Mouse (Mus musculus) forebrain, embryonic 11.5 days (tissue): ENCODE data around the gene Il23a. TPM values are rescaled to one million over a fixed set of nuclear protein-coding genes. Genes with fewer than 3 reads are reported as not detected.
"Not testable (repeated sequence)": the region's sequence is repeated elsewhere in the genome, so short reads cannot be mapped to it uniquely, and the experiment has no call there.

Experiments used
- ATAC-seq: fragments of 200-750 bp; cut with Nextera tagmentation; replicated peaks from 2 replicates; pipeline ENCODE4 v1.8.0; 2017; ENCODE audit warnings: moderate TSS enrichment; ENCODE audit not compliant: low FRiP score
- DNase-seq: peaks from one replicate; pipeline ENCODE4 v3.0.0-alpha.2; 2017; ENCODE audit warnings: low spot score
- H3K27ac ChIP-seq: fragments of 300-500 bp; sonication (generic); 2 replicates; pipeline ENCODE4 v1.5.1; 2014; ENCODE audit warnings: low read depth, low read length
- H3K27me3 ChIP-seq: fragments of 300-500 bp; sonication (generic); 2 replicates; pipeline ENCODE4 v1.6.1; 2014; ENCODE audit warnings: mild to moderate bottlenecking, low read length, mixed read lengths; ENCODE audit not compliant: control insufficient read depth, insufficient read depth
- H3K36me3 ChIP-seq: fragments of 300-500 bp; sonication (generic); 2 replicates; pipeline ENCODE4 v1.6.1; 2014; ENCODE audit warnings: mild to moderate bottlenecking, low read length, moderate library complexity, mixed read lengths; ENCODE audit not compliant: control insufficient read depth, insufficient read depth
- H3K4me1 ChIP-seq: fragments of 300-500 bp; sonication (generic); replicated peaks from 2 replicates; pipeline ENCODE4 v1.6.1; 2014; ENCODE audit warnings: low read length, mixed read lengths; ENCODE audit not compliant: control insufficient read depth, insufficient read depth
- H3K4me2 ChIP-seq: fragments of 300-500 bp; sonication (generic); 2 replicates; pipeline ENCODE4 v1.6.1; 2014; ENCODE audit warnings: low read depth, mild to moderate bottlenecking, low read length, moderate library complexity, mixed read lengths; ENCODE audit not compliant: severe bottlenecking
- H3K4me3 ChIP-seq: fragments of 300-500 bp; sonication (generic); 2 replicates; pipeline ENCODE4 v1.5.1; 2014; ENCODE audit warnings: low read depth, low read length
- H3K9ac ChIP-seq: fragments of 300-500 bp; sonication (generic); 2 replicates; pipeline ENCODE4 v1.6.1; 2014; ENCODE audit warnings: low read length
- H3K9me3 ChIP-seq: fragments of 300-500 bp; sonication (generic); 2 replicates; pipeline ENCODE4 v1.6.1; 2016; ENCODE audit warnings: low read length, mixed read lengths; ENCODE audit not compliant: control insufficient read depth
- WGBS: fragments of 180-500 bp; shearing (Covaris S2); extraction: QIAGEN DNeasy Blood & Tissue Kit; methylation state at CpG from one replicate; pipeline ENCODE4 v1.1.7; 2014; 5-methylcytosine and 5-hydroxymethylcytosine counted together
- polyA plus RNA-seq: library from polyadenylated mRNA; unstranded; fragments of >200 nt; fragmentation: Nextera tagmentation; extraction: Ambion mirVana; gene quantifications from 2 replicates; pipeline ENCODE4 v1.2.1, GENCODE M21; 2014

Il23a gene
- polyA plus RNA-seq, 1 experiment from 2014 or later: not detected

DNA sequence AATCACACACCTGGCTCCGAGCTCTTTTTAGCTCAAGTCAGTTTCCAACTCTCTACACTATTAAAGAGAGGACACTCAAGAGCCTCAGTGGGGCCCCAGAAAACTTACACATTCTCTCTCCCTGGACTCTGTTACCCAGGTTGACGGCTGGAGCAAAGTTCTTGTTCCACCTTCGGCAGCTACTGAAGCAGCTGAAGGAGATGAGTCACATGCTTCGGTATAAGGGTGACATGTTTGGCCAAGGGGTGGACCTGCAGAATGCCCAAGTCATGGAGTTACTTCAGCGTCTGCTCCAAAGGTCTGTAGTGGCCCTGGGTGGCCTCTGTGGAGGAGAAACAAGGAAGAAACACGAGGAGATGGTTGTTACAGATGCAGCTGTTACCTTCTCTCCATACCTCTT is 17.6 kb downstream of the Il23a start:
- Histone ChIP-seq H3K27ac (no peak overlapping the region), H3K4me2 (no peak overlapping the region), H3K4me1 (no peaks in the 10 kb centered on the region), H3K4me3 (no peak overlapping the region), H3K9ac (no peak overlapping the region), H3K9me3 (no peaks in the 10 kb centered on the region), H3K36me3 (peaks cover 7% of the 10 kb centered on the region; the same call in 1 of the 2 replicates), H3K27me3 (no peaks in the 10 kb centered on the region)
- DNase-seq (no peak), ATAC-seq (no peak)
- WGBS: 87% methylated on average over 6 of the region's 6 CpGs

DNA sequence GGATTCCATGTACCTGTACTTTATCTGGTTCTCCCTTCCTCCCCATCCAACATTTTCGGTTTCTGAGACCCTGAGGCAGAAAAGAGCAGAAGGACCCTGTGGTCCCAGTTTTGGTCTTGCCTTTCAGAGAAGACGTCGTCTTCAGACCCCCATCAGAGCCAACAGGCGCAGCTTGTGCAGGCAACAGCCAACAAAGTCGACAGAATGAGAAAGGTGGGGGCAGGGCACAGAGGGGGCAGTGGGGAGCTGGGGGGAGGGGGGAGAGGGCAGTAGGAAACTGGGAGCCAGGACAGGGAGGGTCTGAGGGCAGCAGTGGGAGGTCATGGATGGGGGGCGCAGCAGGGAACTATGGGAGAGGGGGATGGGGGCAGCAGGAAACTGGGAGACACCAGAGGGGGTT is 20.4 kb downstream of the Il23a start:
- peaks cover 7% of the 10 kb centered on the region; the same call in 1 of the 2 replicates for H3K36me3 ChIP-seq
- H3K9me3 ChIP-seq: no peaks in the 10 kb centered on the region
- no peak overlapping the region for H3K27ac ChIP-seq
- H3K4me3 ChIP-seq: no peak overlapping the region
- H3K27me3 ChIP-seq: no peaks in the 10 kb centered on the region
- H3K4me1 ChIP-seq: no peaks in the 10 kb centered on the region
- no peak for ATAC-seq
- no peak overlapping the region for H3K4me2 ChIP-seq
- DNase-seq: no peak
- no peak overlapping the region for H3K9ac ChIP-seq
- WGBS: 58% methylated on average over 6 of the region's 6 CpGs

DNA sequence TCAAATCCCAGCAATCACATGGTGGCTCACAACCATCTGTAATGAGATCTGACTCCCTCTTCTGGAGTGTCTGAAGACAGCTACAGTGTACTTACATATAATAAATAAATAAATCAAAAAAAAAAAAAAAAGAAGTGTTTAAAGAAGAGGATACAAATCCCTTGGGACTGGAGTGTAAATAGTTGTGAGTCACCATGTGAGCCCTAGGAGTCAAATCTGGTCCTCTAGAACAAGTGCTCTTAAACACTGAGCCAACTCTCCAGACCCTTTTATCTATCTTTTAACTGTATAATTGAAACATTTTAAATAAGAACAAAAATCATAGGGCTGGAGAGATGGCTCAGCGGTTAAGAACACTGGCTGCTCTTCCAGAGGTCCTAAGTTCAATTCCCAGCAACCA is 23.2 kb downstream of the Il23a start:
- DNase-seq, H3K4me3 ChIP-seq, H3K4me1 ChIP-seq, H3K4me2 ChIP-seq, H3K9ac ChIP-seq, H3K9me3 ChIP-seq, H3K36me3 ChIP-seq, H3K27ac ChIP-seq, ATAC-seq, H3K27me3 ChIP-seq: not testable (repeated sequence)
- 91% methylated on average over 1 of the region's 1 CpGs for WGBS

DNA sequence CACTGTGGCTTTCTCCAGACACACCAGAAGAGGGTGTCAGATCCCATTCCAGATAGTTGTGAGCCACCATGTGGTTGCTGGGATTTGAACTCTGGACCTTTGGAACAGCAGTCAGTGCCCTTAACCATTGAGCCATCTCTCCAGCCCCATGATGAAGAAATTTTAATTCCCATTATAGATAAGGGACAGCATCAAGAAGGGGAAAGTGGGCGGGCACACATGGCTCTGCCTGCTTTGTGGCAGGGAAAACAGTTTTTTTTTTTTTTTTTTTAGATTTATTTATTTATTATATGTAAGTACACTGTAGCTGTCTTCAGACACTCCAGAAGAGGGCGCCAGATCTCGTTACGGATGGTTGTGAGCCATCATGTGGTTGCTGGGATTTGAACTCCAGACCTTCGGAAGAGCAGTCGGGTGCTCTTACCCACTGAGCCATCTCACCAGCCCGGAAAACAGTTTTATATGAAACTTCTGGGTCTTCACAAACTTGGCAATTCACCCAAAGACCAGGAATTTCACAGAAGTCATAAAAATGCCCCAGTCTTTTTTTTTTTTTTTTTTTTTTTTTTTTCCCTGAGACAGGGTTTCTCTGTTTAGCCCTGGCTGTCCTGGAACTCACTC is 25.6 kb downstream of the Il23a start:
- H3K36me3 ChIP-seq, ATAC-seq, DNase-seq, H3K9ac ChIP-seq, H3K4me2 ChIP-seq, H3K9me3 ChIP-seq, H3K4me1 ChIP-seq, H3K27me3 ChIP-seq, H3K27ac ChIP-seq, H3K4me3 ChIP-seq: not testable (repeated sequence)
- WGBS: 91% methylated on average over 4 of the region's 7 CpGs

DNA sequence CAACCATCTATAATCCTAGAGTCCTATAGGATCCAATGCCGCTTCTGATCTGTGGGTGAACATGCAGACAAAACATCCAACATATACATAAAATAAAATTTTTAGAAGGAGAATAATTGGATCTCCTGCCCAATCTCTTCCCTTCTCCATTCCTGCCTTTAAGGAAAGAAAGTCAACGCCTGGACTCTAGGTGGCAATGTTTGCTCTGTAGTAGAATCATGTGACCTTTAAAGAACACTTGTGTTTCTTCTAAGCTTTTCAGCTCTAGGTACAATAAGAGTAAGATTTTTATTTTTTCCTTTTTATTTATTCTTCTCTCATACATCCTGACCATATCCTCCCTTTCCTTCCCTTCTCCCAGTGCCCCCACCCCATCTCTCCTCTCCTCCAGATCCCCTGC is 26.7 kb downstream of the Il23a start:
- DNase-seq (no peak), ATAC-seq (no peak)
- H3K4me1 ChIP-seq: no peaks in the 10 kb centered on the region
- no peak overlapping the region for H3K4me2 ChIP-seq
- H3K4me3 ChIP-seq: no peak overlapping the region
- H3K9me3 ChIP-seq: no peaks in the 10 kb centered on the region
- H3K27ac ChIP-seq: no peak overlapping the region
- H3K27me3 ChIP-seq: no peaks in the 10 kb centered on the region
- no peak overlapping the region for H3K9ac ChIP-seq
- WGBS: 66% methylated on average over 2 of the region's 2 CpGs
- H3K36me3 ChIP-seq: no peaks in the 10 kb centered on the region

DNA sequence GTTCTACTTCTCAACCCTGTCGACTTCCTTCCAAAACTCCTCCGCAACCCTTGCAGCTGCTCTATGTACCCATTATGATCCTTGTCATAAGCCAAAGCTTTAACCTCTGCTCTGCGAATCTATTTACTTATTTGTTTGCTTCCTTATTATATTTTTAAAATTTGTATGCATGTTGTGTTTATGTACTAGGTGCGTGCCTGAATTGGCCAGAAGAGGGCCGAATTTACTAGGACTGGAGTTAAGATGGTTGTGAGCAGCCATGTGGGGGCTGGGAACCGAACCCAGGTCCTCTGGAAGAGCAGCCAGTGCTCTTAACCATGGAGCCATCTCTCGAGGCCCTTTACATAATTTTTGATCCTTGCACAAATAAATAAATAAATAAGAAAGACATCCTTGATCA is 27.7 kb downstream of the Il23a start:
- H3K9ac ChIP-seq: peak overlapping the region; percentile 76
- no peaks in the 10 kb centered on the region for H3K9me3 ChIP-seq
- H3K4me2 ChIP-seq: peak overlapping the region; percentile 53
- H3K36me3 ChIP-seq: no peaks in the 10 kb centered on the region
- H3K27me3 ChIP-seq: no peaks in the 10 kb centered on the region
- DNase-seq: no peak
- H3K4me3 ChIP-seq: peak overlapping the region; percentile 73
- ATAC-seq: no peak
- WGBS: 44% methylated on average over 7 of the region's 7 CpGs
- no peaks in the 10 kb centered on the region for H3K4me1 ChIP-seq
- H3K27ac ChIP-seq: peak overlapping the region; percentile 67; the same call in 1 of the 2 replicates

DNA sequence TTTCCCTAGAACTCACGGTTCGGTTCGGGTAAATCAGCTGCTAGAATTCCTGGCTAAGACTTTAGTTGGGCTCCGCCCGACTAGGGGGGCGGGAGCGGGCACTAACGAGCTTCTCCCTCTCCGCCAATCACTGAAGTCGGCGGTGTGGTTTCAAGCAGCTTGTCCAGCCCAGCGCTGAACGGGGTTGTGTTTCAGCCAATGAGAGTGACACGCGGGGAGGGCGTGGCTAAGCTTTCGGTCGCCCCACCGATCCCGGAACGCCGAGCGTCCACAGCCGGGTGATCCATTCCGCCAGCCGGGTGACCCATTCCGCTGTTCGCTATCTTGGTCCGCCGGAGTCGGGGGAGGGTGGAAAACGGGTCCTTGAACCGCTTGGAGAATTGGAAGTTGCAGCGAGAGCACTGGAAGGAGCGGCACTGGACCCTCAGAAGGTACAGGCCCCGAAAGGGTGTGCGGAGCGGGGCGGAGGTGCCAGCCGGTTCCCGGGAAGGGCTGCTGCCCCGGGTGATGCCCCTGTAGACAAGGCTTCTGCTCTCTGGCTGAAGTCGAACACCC is 28.2 kb downstream of the Il23a start, which contains the start of gene Stat2:
Stat2 (plus strand) TSS at position 273 of the 555 bp plus-strand sequence.
- WGBS: under 1% methylated on average over 43 of the region's 43 CpGs
- Histone ChIP-seq H3K27me3 (no peaks in the 10 kb centered on the region), H3K9me3 (no peaks in the 10 kb centered on the region), H3K4me3 (peak within 1 kb of the TSS; percentile 73), H3K4me2 (peak within 1 kb of the TSS; percentile 53), H3K4me1 (no peaks in the 10 kb centered on the region), H3K27ac (peak within 1 kb of the TSS; percentile 67), H3K9ac (peak within 1 kb of the TSS; percentile 76), H3K36me3 (no peaks in the 10 kb centered on the region)
- ATAC-seq (peak; percentile 100), DNase-seq (peak; percentile 97)

DNA sequence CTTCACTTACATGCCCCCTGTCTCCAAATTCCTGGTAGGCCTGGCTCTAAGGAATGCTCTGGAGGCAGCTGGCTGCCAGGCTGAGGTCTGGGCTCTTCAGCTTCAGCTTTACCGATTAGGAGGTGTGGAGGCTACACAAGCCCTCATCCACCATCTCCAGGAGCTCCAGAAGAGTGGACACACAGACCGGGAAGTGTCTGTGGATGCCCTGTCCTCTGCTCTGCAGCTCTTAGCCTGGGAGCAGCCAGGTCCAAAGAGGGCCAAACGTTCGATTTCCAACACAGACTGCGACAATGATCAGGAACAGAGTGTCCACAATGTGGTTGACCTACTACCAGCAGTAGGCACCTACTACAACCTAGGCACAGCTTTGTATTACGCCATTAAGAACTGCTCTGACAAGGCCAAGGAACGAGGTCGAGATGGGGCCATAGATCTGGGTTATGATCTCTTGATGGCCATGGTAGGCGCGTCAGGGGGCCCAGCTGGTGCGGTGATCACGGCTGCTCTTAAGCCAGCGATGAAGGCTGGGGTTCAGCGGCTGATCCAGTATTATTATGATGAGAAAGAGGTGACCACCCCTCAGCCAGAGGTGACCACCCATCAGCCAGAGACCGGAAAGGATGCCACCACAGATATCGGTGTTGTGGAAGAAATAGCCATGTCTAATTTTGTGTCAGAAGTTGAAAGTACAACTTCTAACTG is 29.2 kb downstream of the Il23a start:
- H3K9ac ChIP-seq: no peak overlapping the region
- H3K36me3 ChIP-seq: no peaks in the 10 kb centered on the region
- WGBS: 91% methylated on average over 16 of the region's 16 CpGs
- no peaks in the 10 kb centered on the region for H3K27me3 ChIP-seq
- no peak for ATAC-seq
- H3K9me3 ChIP-seq: no peaks in the 10 kb centered on the region
- H3K27ac ChIP-seq: no peak overlapping the region
- H3K4me1 ChIP-seq: no peaks in the 10 kb centered on the region
- no peak overlapping the region for H3K4me3 ChIP-seq
- DNase-seq: no peak
- no peak overlapping the region for H3K4me2 ChIP-seq
